In the genomic region with DNA sequence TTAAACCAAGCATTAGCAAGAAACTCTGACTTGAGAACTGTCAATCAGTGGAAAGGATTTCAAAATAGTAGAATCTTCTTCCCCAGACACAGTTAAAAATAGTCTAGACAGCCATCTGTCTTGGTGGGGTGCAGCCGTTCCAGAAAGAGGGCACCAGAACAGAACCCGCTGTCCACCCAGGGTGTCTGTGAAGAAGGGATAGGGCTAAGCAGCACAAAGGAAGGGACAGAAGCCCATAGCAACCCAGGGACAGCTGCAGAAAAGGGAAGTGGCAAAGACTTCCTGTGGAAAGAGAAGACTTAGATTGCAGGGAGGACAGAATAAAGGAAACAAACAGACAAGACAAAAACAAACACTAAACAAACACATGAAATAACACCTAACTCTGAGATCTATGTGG, we compare ENCODE assay signal across 8 mouse cellular contexts. TPM values are rescaled to one million over a fixed set of nuclear protein-coding genes. Genes with fewer than 3 reads are reported as not detected.
A peak's percentile ranks its signal among the peaks of the same experiment; 100 is the strongest.
DNase-seq lines count a peak whose midpoint lies in the region; ATAC-seq lines count a peak whose summit lies in the region.

No protein-coding gene starts in this region.

- H3K9me3 ChIP-seq in midbrain, embryonic 15.5 days: no peaks in the 10 kb centered on the region
- no peaks in the 10 kb centered on the region for H3K9me3 ChIP-seq in midbrain, embryonic 14.5 days (ENCODE audit: control insufficient read depth, low read length)

- H3K9ac ChIP-seq in midbrain, embryonic 15.5 days: no peak overlapping the region; the same call in 1 of the 2 replicates
- H3K9ac ChIP-seq in midbrain, embryonic 14.5 days (replicated peaks; ENCODE audit: low read length): no peak overlapping the region

- H3K27me3 ChIP-seq in midbrain, embryonic 15.5 days (replicated peaks): no peaks in the 10 kb centered on the region
- H3K27me3 ChIP-seq in midbrain, embryonic 14.5 days (ENCODE audit: control insufficient read depth, insufficient read depth, low read length): no peaks in the 10 kb centered on the region

- H3K4me1 ChIP-seq in midbrain, embryonic 15.5 days: peaks cover 17% of the 10 kb centered on the region
- H3K4me1 ChIP-seq in midbrain, embryonic 14.5 days (ENCODE audit: control insufficient read depth, insufficient read depth, low read length): 0 out of 2 replicates have a peak, but pooled peaks cover 4% of the 10 kb centered on the region

- H3K4me2 ChIP-seq in midbrain, embryonic 15.5 days: no peak overlapping the region
- no peak overlapping the region for H3K4me2 ChIP-seq in midbrain, embryonic 14.5 days (ENCODE audit: low read length)

- 54% methylated on average over 2 of the region's 2 CpGs for WGBS in midbrain, embryonic 15.5 days
- 64% methylated on average over 2 of the region's 2 CpGs for WGBS in midbrain, embryonic 14.5 days

- DNase-seq in frontal cortex, postnatal 10 days (ENCODE audit: low spot score in 2 of 2): peak; percentile 27 to 32
- DNase-seq in frontal cortex, postnatal 25 days (ENCODE audit: low spot score in 2 of 2): no peak
- no peak for DNase-seq in midbrain, embryonic 14.5 days
- DNase-seq in cerebellum, postnatal 10 days: peak; percentile 35 to 46
- no peak for DNase-seq in kidney, postnatal 4 days
- no peak for DNase-seq in lung, adult 18-20 months

- H3K27ac ChIP-seq in midbrain, embryonic 15.5 days: peak overlapping the region; percentile 48
- no peak overlapping the region for H3K27ac ChIP-seq in midbrain, embryonic 14.5 days (replicated peaks; ENCODE audit: low read depth, low read length)

- H3K4me3 ChIP-seq in midbrain, embryonic 15.5 days: no peak overlapping the region
- H3K4me3 ChIP-seq in midbrain, embryonic 14.5 days (replicated peaks; ENCODE audit: low read depth, low read length): no peak overlapping the region

- no peaks in the 10 kb centered on the region for H3K36me3 ChIP-seq in midbrain, embryonic 15.5 days (replicated peaks)
- no peaks in the 10 kb centered on the region for H3K36me3 ChIP-seq in midbrain, embryonic 14.5 days (ENCODE audit: control insufficient read depth, insufficient read depth, low read length)

- ATAC-seq in midbrain, embryonic 15.5 days (replicated peaks): no peak
- no peak for ATAC-seq in midbrain, embryonic 14.5 days (ENCODE audit: low FRiP score, low TSS enrichment)
- ATAC-seq in neutrophil, adult 5-6 weeks (ENCODE audit: extremely low read depth, insufficient number of reproducible peaks, low FRiP score, poor library complexity, severe bottlenecking): peak; percentile 71; the same call in 1 of the 2 replicates

RNA-seq across cellular contexts. Expression of gene Srgap2, which starts 34.8 kb away (rescaled TPM):
- polyA plus RNA-seq in midbrain, embryonic 15.5 days (2015; fragmentation: Nextera tagmentation; extraction: Ambion mirVana): 24.5 and 25.3 TPM in 2 replicates
- polyA plus RNA-seq in midbrain, embryonic 14.5 days (2014; fragmentation: Nextera tagmentation; extraction: Ambion mirVana): 28.6 and 30.8 TPM in 2 replicates
- 15.3 and 19.4 TPM in 2 replicates for total RNA-seq in neutrophil, adult 5-6 weeks (2017)

RNA-seq across cellular contexts. Expression of gene Fam72a, which starts 35.3 kb away (rescaled TPM):
- polyA plus RNA-seq in midbrain, embryonic 15.5 days (2015; fragmentation: Nextera tagmentation; extraction: Ambion mirVana): 1.1 and 1.4 TPM in 2 replicates
- polyA plus RNA-seq in midbrain, embryonic 14.5 days (2014; fragmentation: Nextera tagmentation; extraction: Ambion mirVana): 1.4 and 1.8 TPM in 2 replicates
- 0.35 TPM in 1 of 2 replicates, not detected in the other for total RNA-seq in neutrophil, adult 5-6 weeks (2017)

Comparison
In these comparisons a context has a peak if more than half of its experiments do, and no peak if none do; other contexts are left out.
1. DNase-seq: peak in frontal cortex, postnatal 10 days (2 of 2) and cerebellum, postnatal 10 days (2 of 2); none in frontal cortex, postnatal 25 days (0 of 2), midbrain, embryonic 14.5 days (single experiment), kidney, postnatal 4 days (0 of 2) and lung, adult 18-20 months (0 of 2).